Mouse (Mus musculus) liver, postnatal 0 days (tissue): Measurements from ENCODE around the gene Itpr2. TPM values are rescaled to one million over a fixed set of nuclear protein-coding genes. Genes with fewer than 3 reads are reported as not detected.

Experiments
- ATAC-seq: fragments of 200-750 bp; cut with Nextera tagmentation; 2 replicates; pipeline ENCODE4 v1.8.0; 2017; ENCODE audit warnings: mild to moderate bottlenecking, moderate library complexity
- DNase-seq: peaks from one replicate; pipeline ENCODE4 v3.0.0-alpha.2; 2016
- H3K27ac ChIP-seq: fragments of 300-500 bp; sonication (generic); 2 replicates; pipeline ENCODE4 v1.5.1; 2014; ENCODE audit warnings: antibody characterized with exemption, moderate library complexity, mild to moderate bottlenecking, low read depth
- H3K27me3 ChIP-seq: fragments of 300-500 bp; sonication (generic); 2 replicates; pipeline ENCODE4 v1.6.1; 2014; ENCODE audit warnings: low read length, control low read depth, mixed read lengths; ENCODE audit not compliant: insufficient read depth
- H3K36me3 ChIP-seq: fragments of 300-500 bp; sonication (generic); replicated peaks from 2 replicates; pipeline ENCODE4 v1.6.1; 2014; ENCODE audit warnings: mild to moderate bottlenecking, control low read depth, low read length, moderate library complexity, mixed read lengths; ENCODE audit not compliant: insufficient read depth
- H3K4me1 ChIP-seq: fragments of 300-500 bp; sonication (generic); 2 replicates; pipeline ENCODE4 v1.6.1; 2014; ENCODE audit warnings: antibody characterized with exemption, mild to moderate bottlenecking, control low read depth; ENCODE audit not compliant: insufficient read depth
- H3K4me2 ChIP-seq: fragments of 300-500 bp; sonication (generic); 2 replicates; pipeline ENCODE4 v1.6.1; 2014; ENCODE audit warnings: low read depth, mild to moderate bottlenecking, low read length, moderate library complexity, mixed read lengths
- H3K4me3 ChIP-seq: fragments of 300-500 bp; sonication (generic); 2 replicates; pipeline ENCODE4 v1.5.1; 2014; ENCODE audit warnings: low read depth, low read length
- H3K9ac ChIP-seq: fragments of 300-500 bp; sonication (generic); replicated peaks from 2 replicates; pipeline ENCODE4 v1.6.1; 2014; ENCODE audit warnings: mild to moderate bottlenecking, moderate library complexity
- H3K9me3 ChIP-seq: fragments of 300-500 bp; sonication (generic); 2 replicates; pipeline ENCODE4 v1.6.1; 2016; ENCODE audit warnings: mild to moderate bottlenecking, control low read depth, low read length, mixed read lengths
- CTCF ChIP-seq: sonication (generic); IDR thresholded peaks from 2 replicates; pipeline ENCODE4 v1.5.1; 2016; ENCODE audit warnings: antibody characterized with exemption, low read depth
- EP300 ChIP-seq: IDR thresholded peaks from 2 replicates; pipeline ENCODE4 v1.6.1; 2016; ENCODE audit warnings: antibody characterized with exemption, low read depth, mild to moderate bottlenecking
- WGBS: fragments of 180-500 bp; shearing (Covaris S2); extraction: QIAGEN DNeasy Blood & Tissue Kit; methylation state at CpG from one replicate; pipeline ENCODE4 v1.1.7; 2014; ENCODE audit not compliant: insufficient replicate concordance; 5-methylcytosine and 5-hydroxymethylcytosine counted together
- polyA plus RNA-seq: library from polyadenylated mRNA; unstranded; fragments of >200 nt; fragmentation: Nextera tagmentation; extraction: Ambion mirVana; gene quantifications from 2 replicates; pipeline ENCODE4 v1.2.1, GENCODE M21; 2015

Itpr2 gene
- polyA plus RNA-seq, 1 experiment from 2014 or later: 13.8 TPM

GRCm38 (mm10) chr6:146110425-146110824 is 391.6 kb downstream of the Itpr2 start:
- H3K27me3 ChIP-seq: no peaks in the 10 kb centered on the region
- no peak overlapping the region for H3K27ac ChIP-seq
- H3K9ac ChIP-seq: no peak overlapping the region
- ATAC-seq (no peak), DNase-seq (no peak)
- 80% methylated on average over 4 of the region's 4 CpGs for WGBS
- H3K4me3 ChIP-seq: no peak overlapping the region
- no peaks in the 10 kb centered on the region for H3K9me3 ChIP-seq
- H3K4me1 ChIP-seq: no peaks in the 10 kb centered on the region; the same call in 1 of the 2 replicates
- TF ChIP-seq CTCF (no peak), EP300 (no peak)
- 0 out of 2 replicates have a peak, but pooled peaks cover 4% of the 10 kb centered on the region for H3K36me3 ChIP-seq
- no peak overlapping the region for H3K4me2 ChIP-seq

GRCm38 (mm10) chr6:146108695-146109094 is 393.3 kb downstream of the Itpr2 start:
- H3K4me1 ChIP-seq: no peaks in the 10 kb centered on the region; the same call in 1 of the 2 replicates
- DNase-seq (no peak), ATAC-seq (no peak)
- H3K4me3 ChIP-seq: no peak overlapping the region
- 86% methylated on average over 7 of the region's 7 CpGs for WGBS
- no peaks in the 10 kb centered on the region for H3K27me3 ChIP-seq
- no peaks in the 10 kb centered on the region for H3K9me3 ChIP-seq
- TF ChIP-seq EP300 (no peak), CTCF (no peak)
- H3K36me3 ChIP-seq: 0 out of 2 replicates have a peak, but pooled peaks cover 4% of the 10 kb centered on the region
- H3K4me2 ChIP-seq: no peak overlapping the region
- H3K9ac ChIP-seq: no peak overlapping the region
- no peak overlapping the region for H3K27ac ChIP-seq

GRCm38 (mm10) chr6:146107117-146107832 is 394.7 kb downstream of the Itpr2 start:
- no peak overlapping the region for H3K4me3 ChIP-seq
- TF ChIP-seq CTCF (no peak), EP300 (no peak)
- 50% methylated on average over 4 of the region's 4 CpGs for WGBS
- ATAC-seq: no peak
- H3K4me2 ChIP-seq: no peak overlapping the region
- no peaks in the 10 kb centered on the region for H3K27me3 ChIP-seq
- H3K9me3 ChIP-seq: no peaks in the 10 kb centered on the region
- no peak overlapping the region for H3K9ac ChIP-seq
- H3K27ac ChIP-seq: no peak overlapping the region
- H3K36me3 ChIP-seq: 0 out of 2 replicates have a peak, but pooled peaks cover 4% of the 10 kb centered on the region
- no peak for DNase-seq
- no peaks in the 10 kb centered on the region; the same call in 1 of the 2 replicates for H3K4me1 ChIP-seq

GRCm38 (mm10) chr6:146083056-146083961 is 418.7 kb downstream of the Itpr2 start:
- H3K9ac ChIP-seq: no peak overlapping the region
- H3K9me3 ChIP-seq: peaks cover 3% of the 10 kb centered on the region; the same call in 1 of the 2 replicates
- TF ChIP-seq CTCF (no peak), EP300 (no peak)
- H3K4me1 ChIP-seq: peaks cover 3% of the 10 kb centered on the region; the same call in 1 of the 2 replicates
- no peaks in the 10 kb centered on the region for H3K27me3 ChIP-seq
- H3K4me2 ChIP-seq: no peak overlapping the region
- no peak overlapping the region for H3K27ac ChIP-seq
- DNase-seq: no peak
- no peak for ATAC-seq
- no peaks in the 10 kb centered on the region for H3K36me3 ChIP-seq
- H3K4me3 ChIP-seq: no peak overlapping the region
- WGBS: 70% methylated on average over 15 of the region's 15 CpGs

GRCm38 (mm10) chr6:146082476-146082875 is 419.5 kb downstream of the Itpr2 start:
- Histone ChIP-seq H3K4me3 (no peak overlapping the region), H3K9me3 (peaks cover 3% of the 10 kb centered on the region; the same call in 1 of the 2 replicates), H3K4me2 (no peak overlapping the region), H3K4me1 (peaks cover 3% of the 10 kb centered on the region; the same call in 1 of the 2 replicates), H3K36me3 (no peaks in the 10 kb centered on the region), H3K27me3 (no peaks in the 10 kb centered on the region), H3K9ac (no peak overlapping the region), H3K27ac (no peak overlapping the region)
- WGBS: 79% methylated on average over 9 of the region's 9 CpGs
- DNase-seq (no peak), ATAC-seq (no peak)
- TF ChIP-seq CTCF (no peak), EP300 (no peak)

- ATAC-seq (no peak), DNase-seq (no peak)
- Histone ChIP-seq H3K9ac (no peak overlapping the region), H3K9me3 (peaks cover 3% of the 10 kb centered on the region; the same call in 1 of the 2 replicates), H3K4me1 (peaks cover 3% of the 10 kb centered on the region; the same call in 1 of the 2 replicates), H3K4me3 (no peak overlapping the region), H3K27ac (no peak overlapping the region), H3K4me2 (no peak overlapping the region), H3K27me3 (no peaks in the 10 kb centered on the region), H3K36me3 (no peaks in the 10 kb centered on the region)
- TF ChIP-seq EP300 (no peak), CTCF (no peak)
- WGBS: 83% methylated on average over 8 of the region's 8 CpGs
These were observed 420.4 kb downstream of the Itpr2 start for GRCm38 (mm10) chr6:146081578-146081977.
